Mouse (Mus musculus): ENCODE measurements at regions not wholly inside any gene's neighbourhood (a gene's known extent, or its start where the extent isn't known, plus 50 kb on each side); places are given as distances from the start of the nearest gene placed in this dataset.

GRCm38 (mm10) chr10:97389647-97390590 is 89.5 kb upstream of the Dcn start:
- no peak for DNase-seq

DNA sequence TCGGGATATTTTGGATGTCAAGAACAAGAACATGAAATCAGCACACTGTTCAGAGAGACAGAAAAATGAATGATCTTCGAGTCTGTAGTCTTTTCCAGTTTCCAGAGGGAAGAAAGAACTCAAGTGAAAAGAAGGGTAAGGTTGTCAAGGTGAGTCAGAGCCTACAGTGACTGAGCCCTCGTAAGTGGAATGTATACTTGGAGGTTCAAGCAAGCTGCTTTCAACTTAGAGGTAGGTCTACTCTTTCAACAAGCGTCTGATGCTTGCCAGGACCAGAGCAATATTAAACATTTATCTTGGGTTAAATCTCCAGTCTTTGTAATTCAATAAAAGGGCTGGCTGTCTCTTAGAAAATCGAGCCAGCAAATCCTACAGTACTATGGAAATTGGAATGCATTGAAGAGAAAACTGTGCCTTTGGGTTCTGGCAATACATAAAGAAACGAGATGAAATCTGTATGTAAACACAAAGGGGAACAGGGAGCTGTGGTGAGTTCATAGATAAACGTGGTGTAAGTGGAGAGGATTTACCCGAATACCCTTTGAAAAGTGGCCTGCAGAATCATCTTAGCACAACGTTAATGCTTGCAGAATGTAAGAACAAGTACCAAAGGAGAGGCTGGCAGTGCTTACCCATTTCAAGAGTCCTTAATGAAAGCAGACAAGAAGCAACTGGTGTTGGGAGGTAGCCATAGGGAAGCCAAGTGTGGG is 82.2 kb upstream of the Dcn start:
- DNase-seq = no peak

DNA sequence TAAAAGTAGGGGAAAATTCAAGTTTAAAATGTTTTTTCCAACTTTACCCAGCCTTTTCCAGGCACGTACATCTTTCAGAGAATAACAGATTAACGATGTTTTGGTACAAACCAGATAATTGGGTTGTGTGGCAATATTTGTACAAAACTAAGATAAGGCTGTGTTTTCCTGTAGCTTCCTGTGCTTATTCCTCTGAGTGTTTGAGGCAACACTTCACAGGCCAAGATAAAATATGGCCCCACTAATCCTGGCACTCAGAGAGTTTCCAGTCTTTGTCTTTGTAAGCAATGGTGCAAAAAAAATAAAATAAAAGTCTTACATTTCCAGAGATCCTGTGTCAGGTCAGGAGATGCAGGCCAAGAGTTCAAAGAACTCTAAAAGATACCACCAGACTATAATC is 81.5 kb upstream of the Dcn start:
- no peak for DNase-seq

DNA sequence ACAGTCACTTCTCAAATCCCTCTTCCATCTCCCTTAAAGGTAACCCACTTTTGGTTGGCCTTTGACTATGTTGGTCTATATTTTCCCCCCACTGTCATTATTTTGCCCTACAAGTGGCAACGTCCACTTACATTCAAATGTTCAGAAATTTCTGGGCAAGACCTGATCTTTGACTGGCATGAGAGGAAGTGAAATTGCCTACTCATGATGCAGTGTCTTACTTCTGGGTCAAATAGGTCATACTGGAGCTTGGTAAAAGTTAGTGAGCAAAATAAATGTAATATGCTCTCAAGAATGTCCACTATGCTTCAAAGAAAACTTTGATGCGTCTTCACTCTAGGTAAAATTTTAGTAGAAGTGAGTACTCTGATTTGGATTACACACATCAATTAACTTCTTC is 76.9 kb upstream of the Dcn start:
- DNase-seq = no peak

GRCm38 (mm10) chr10:97404076-97404787 is 75.2 kb upstream of the Dcn start:
- DNase-seq = no peak

GRCm38 (mm10) chr10:97409181-97409581 is 70.2 kb upstream of the Dcn start:
- no peak for DNase-seq

GRCm38 (mm10) chr10:97409909-97410308 is 69.5 kb upstream of the Dcn start:
- DNase-seq = no peak

DNA sequence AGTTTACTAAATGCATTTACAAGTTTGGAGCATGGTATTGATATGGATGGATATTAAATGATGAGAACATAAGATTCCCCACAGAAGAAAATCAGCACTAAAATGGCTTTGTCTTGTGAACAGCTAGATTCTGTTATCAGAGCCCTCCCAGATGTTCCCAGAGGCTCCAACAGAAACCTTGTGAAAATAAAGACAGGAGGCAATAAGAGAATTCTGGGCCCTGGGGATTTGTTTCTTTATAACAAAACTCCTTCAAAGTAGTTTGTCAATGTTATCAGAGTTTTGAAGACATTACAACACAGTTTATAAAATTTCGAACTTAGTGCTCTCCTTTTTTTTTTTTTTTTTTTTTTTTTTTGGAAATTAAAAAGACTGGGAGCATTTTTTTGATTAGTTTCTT is 56.8 kb upstream of the Dcn start:
- DNase-seq = no peak

DNA sequence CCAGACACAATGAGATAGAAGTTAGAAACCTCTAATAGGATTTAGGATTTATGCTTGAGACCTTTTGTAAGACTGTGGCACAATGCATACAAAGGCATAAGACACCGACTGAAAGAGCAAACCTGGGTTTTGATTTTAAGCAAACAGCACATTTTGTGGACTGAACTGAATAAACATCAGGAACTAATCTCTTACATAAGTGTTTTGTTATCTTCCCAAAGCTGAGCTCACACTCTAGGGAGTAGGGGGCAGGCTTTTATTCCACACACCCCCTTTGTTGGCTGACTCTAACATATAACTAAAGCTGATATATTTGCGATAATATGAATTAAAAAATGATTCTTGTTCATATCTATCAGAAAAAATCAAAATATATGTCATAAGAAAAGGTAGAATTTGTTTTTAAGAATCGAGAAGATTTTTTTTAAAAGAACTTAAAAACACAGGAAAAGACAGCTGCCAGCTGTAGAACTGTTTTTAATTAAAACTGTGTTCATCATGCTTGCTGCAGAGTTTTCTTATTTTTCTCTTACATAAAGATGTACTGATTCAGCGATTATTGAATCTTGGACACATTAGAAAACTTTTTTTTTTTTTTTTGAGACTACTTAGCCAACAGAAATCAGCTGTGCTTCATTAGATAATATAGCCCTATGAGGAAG is 56.2 kb upstream of the Dcn start:
- no peak for DNase-seq
